Mouse (Mus musculus): ENCODE results near the gene Crtap.

DNA sequence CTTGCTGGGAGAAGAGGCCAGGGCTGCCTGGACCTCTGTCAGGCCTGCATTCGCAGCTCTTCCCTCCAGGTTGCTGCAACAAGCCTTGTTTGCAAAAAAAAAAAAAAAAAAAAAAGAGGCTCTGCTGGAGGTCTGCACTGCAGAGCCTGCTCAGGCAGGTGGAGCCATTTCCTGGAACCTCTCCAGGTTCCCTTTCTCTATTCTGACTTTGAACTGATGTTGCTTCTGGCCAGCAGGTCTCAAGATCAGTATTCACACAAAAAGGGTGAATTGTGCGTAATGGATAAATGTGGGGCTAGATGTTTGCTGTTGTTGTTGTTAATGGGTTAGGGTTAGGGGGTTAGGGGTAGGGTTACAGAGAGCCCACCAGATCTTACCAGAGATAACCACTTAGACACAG is 45.2 kb upstream of the Crtap start:
- TF ChIP-seq POLR2A (IDR thresholded peaks at IDR 0.05; ENCODE audit: borderline replicate concordance, insufficient read depth, low read length) (no peak), CTCF (IDR thresholded peaks at IDR 0.05; ENCODE audit: borderline replicate concordance, insufficient read depth, low read depth, low read length) (no peak)

Data from cerebellum, adult 2 months (tissue).